Mouse (Mus musculus) lung, postnatal 14 days (tissue): ENCODE data around the gene Slc25a13.

ENCODE experiments used
- DNase-seq: peaks from one replicate; pipeline ENCODE4 v3.0.0; 2021

The Slc25a13 gene

DNA sequence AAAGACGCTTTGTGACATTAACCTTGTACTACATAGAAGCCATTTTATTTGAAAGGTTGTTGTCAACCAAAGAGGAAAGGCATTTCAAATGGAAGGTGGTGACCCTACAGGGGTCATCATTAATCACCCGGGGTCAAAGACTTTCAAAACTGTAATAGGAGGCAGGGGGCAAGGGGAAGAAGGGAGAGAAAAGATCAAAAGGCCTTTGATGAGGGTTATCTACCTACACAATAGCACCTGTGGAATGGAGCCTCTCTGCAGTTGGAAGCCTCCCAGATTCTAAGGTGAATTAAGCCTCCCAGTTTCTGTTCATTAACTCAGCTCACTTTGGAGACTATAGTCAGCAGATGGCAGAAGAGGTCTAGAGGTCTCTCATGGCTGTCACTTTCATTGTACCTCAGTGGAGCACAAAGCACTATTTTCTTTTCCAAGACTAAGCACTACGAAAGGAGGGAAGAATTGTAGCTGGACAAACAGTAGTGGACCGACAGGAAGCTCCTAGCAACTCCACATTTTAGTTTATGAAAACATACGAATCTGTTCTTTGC, 109.5 kb downstream of the Slc25a13 start:
- DNase-seq: no peak

DNA sequence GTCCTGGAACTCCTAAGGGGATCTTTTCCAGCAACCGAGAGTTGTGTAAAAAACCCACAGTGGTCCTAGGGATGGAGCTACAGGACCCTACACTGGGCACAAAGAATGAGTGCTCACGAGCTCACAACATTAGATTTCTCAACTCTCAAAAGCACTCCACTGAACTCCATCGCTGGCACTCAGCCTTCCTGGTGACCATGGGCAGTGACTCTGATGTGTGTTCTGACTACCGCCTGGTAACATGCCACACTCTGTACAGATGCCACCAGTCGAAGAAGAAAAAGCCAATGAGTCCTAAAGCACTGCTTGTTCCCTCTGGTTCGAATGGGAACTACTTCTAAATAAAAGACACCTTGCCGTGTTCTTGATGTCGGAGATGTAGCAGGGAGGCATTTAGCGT, 111.4 kb downstream of the Slc25a13 start:
- DNase-seq: no peak

DNA sequence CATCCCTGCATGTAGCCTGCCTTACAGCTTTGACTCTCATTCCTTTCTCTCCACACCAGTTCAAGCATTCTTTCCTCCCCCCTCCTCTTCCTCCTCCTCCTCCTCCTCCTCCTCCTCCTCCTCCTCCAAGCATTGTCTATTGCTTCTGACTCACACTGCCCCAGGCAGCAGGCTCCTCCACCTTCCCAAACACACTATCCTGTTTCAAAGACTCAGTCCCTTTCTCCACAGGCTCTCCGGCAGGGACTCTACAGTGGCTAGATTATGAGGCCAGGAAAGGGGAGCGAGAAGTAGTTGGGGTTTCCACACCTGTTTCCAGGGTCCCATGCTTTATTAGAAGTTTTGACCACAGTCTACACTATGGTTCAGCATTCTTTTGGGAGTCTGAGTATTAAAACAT, 113.5 kb downstream of the Slc25a13 start:
- DNase-seq: no peak

DNA sequence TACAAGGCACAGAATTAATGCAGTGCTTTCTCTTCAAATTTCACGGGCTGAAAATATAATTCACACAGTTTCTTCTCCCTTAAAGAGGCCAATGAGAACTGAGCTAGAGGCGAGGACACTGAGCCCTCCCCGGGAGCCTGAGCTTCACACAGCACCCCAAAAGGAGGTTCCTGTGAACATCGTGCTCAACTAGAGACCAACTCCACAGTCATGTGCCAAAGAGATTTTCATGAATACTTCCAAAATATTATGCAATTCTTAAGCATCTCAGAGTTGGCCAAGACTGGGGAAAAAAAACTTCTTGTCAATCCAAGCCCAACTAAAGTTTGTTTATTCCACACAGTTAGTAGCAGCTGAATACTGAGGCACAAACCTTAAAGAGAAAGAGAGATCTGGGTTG, 115.4 kb downstream of the Slc25a13 start:
- peak; percentile 18 for DNase-seq

DNA sequence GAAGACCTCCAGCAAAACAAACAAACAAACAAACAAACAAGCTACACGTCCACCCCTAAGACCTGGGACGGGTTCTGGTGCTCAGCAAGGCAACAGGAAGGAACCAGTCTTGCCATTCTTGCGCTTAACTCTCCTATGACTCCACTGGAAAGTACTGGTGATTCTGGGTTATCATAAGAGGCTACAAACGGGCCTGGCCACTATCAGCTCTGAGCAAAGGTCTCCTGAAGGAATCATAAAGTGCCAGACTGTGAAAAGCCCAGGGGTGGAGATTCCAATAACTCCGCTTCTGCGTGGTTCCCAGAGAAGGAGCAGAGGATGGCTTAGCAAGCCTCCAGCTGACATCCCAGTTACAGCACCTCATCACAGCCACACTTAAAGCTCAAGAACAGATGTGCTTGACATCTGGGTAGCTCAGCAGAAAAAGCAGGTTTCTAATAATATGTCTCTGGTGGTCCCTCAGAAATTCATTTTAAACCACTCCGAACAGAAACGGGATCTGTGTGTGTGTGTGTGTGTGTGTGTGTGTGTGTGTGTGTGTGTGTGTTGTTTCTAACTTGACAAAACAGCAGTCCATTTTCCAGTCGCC, 116.0 kb downstream of the Slc25a13 start:
- peak; percentile 41 for DNase-seq

- no peak for DNase-seq
Observed at GRCm38 (mm10) chr6:6093978-6094377, 123.0 kb downstream of the Slc25a13 start.

GRCm38 (mm10) chr6:6093522-6093921, 123.5 kb downstream of the Slc25a13 start:
- DNase-seq: no peak

GRCm38 (mm10) chr6:6092497-6092896, 124.5 kb downstream of the Slc25a13 start:
- no peak for DNase-seq

- no peak for DNase-seq
Observed at GRCm38 (mm10) chr6:6091016-6091415, 126.0 kb downstream of the Slc25a13 start.

DNA sequence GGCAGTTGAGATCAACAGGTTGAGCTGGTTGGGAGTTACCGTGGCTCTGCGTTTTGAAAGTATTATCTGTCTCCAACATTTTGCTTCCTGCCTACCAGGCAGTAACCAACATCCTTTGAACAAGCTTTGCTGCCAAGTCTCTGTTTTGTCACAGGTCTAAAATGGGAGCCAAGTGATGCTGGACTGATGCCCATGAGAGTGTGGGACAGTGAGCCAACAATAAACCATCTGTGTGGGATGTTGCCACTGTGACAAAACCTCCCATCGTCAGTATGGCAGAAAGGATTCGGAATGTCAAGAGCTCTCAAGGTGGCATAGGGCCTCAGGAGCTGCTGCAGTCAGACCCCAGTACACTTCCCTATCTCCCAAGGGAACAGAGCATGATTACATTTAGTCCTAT, 128.8 kb downstream of the Slc25a13 start:
- DNase-seq: peak; percentile 45

DNA sequence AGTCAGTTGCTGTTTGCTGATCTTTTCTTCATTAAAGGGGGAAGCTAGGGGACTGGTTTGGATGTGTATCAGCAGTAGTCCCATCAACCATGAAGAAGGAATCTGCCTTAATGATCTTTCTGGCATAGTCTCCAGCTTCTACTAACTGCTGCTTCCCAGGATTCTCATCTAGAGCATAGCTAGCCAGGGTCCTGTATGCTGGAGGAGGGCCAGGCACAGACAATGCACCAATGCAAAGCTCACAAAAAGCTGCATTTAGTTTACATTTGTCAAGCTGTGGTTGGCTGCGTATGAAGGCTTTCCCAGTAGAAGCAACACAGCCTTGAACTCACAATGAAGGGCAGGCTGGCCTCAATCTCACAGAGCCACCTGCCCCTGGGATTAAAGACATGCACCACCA, 136.5 kb downstream of the Slc25a13 start:
- no peak for DNase-seq

DNA sequence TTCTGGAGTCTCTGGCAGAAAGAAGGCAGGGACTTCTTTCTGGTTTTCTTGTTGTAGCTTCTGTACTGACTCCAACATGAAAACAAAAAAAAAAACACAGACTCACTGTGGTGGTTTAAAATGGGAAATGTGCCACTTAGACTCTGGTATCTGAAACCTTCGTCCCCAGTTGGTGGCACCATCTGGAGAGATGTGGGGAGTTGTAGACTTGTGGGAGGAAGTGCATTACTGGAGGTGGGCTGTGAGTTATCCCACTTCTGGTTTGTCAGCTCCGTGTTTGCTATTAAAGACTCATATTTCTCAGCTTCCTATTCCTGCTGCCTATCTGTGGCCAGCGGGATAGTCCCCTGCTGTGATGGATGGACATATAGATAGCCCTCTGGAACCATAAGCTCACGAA, 139.7 kb downstream of the Slc25a13 start:
- DNase-seq: no peak

- DNase-seq: no peak
Observed at GRCm38 (mm10) chr6:6075940-6076447, 141.0 kb downstream of the Slc25a13 start.

GRCm38 (mm10) chr6:6071038-6071437, 145.9 kb downstream of the Slc25a13 start:
- DNase-seq: no peak

- DNase-seq: no peak
Observed at GRCm38 (mm10) chr6:6070015-6070414, 147.0 kb downstream of the Slc25a13 start.

DNA sequence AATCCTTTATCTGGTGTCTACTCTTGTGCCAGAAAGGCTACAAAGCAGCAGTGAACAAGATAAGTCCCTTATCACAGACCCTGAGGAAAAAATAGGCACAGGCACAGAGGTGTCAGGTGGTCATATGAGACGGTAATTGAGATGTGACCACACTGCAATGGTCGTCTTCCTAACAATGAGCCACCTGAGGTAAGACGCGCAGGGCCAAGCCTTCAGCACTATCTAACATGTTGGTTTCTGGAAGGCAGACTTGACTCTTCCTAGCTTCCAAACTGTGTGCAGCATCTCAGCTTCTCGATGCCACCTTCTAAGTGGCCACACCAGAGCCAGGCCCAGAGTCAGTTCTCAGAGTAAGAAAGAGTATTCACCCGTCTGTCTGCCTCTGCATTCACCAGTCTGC, 149.8 kb downstream of the Slc25a13 start:
- DNase-seq: no peak

GRCm38 (mm10) chr6:6058548-6058947, 158.4 kb downstream of the Slc25a13 start:
- no peak for DNase-seq

DNA sequence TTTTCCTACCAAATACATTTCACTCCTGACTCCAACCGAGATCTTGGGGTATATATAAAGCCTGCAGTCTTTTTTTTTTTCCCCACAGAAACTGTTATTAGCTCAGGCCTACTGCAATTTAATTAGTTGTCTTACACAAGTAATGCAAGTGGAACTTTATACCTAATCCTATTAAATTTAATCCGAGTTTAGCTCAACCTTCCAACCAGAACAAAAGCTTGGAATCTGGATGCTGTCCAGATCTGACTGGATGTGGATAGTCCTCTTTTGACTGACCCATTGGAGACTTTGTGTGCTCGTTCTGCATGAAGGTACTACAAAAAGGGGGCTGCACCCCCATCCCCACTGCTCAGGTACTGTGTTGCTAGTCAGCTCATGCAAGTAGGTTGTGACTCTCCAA, 163.0 kb downstream of the Slc25a13 start:
- no peak for DNase-seq

GRCm38 (mm10) chr6:6052696-6053095, 164.3 kb downstream of the Slc25a13 start:
- no peak for DNase-seq

- no peak for DNase-seq
Observed at GRCm38 (mm10) chr6:6046729-6047424, 170.1 kb downstream of the Slc25a13 start.

DNA sequence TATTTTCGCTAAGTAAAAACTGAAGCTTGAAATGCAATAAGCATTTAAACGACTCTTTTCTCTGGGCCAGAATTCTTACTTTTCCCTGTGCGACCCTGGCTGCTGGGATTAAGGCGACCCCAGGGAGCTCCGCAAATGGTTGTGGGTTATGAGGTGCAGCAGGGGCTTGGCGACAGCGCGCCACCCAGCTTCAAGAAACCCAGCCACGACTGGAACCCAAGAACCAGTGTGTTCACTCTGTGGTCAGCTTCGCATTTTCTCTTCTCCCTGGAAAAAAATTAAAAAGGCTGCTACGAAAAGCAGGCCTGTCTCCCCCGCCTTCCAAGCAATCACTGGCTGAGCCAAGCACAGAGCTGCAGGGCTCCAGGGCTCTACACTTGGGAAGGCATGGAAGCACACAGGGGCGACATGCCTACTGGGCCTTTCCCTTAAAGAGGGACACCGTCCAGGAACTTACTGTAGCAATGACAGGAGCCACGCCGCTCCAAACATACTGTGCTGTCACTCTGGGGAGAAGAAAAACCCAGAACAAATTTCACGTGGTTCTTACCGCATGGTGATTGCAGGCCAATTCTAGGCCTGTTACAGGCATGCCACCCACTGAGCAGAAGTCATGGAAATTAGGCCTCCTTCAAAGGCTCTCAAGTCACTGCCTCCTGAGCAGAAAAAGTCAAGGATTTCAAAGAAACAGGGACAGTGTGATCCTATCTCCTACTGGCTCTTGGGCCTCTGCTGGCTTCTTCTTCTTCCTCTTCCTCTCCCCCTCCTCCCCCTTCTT, 178.0 kb downstream of the Slc25a13 start:
- no peak for DNase-seq

- DNase-seq: no peak
Observed at GRCm38 (mm10) chr6:6027664-6028063, 189.3 kb downstream of the Slc25a13 start.

- no peak for DNase-seq
Observed at GRCm38 (mm10) chr6:6023976-6024375, 193.0 kb downstream of the Slc25a13 start.

GRCm38 (mm10) chr6:6016931-6017330, 200.0 kb downstream of the Slc25a13 start:
- DNase-seq: no peak
